8 mouse cellular contexts compared by ENCODE assay signal in the genomic region with DNA sequence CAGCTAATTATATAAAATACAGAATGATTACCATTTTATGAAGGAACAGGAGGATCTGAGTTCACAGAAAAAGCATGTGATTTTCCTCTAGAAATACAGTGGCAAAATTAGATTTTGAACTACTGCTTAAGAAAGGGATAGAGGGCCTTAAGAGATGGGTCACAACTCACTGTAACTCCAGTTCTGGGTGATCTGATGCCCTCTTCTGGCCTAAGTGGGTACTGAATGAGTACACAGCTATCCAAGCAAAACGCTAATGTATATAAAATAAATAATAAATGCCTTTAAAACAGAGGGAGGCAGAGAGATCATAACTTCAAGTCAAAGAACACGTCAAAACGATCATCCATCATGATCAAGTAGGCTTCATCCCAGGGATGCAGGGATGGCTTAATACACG.
DNase-seq lines count a peak whose midpoint lies in the region; ATAC-seq lines count a peak whose summit lies in the region.

No protein-coding gene starts in this region.

- peak; percentile 19 to 46 for DNase-seq in heart, postnatal 10 days
- DNase-seq in heart, adult 9 months (ENCODE audit: low spot score in 2 of 2) = no peak
- DNase-seq in urinary bladder, postnatal 25 days (ENCODE audit: low spot score) = peak; percentile 17
- no peak for DNase-seq in urinary bladder, postnatal 4 days (ENCODE audit: low spot score in 2 of 2)
- peak; percentile 8 to 81 for DNase-seq in frontal cortex, adult 2 months (ENCODE audit: extremely low spot score in 1 of 2, low spot score in 1 of 2)
- peak; percentile 46 for DNase-seq in thymus, postnatal 14 days

- peak; percentile 87 for ATAC-seq in megakaryocyte-erythroid progenitor cell, adult 5-6 weeks (replicated peaks; ENCODE audit: low FRiP score, low TSS enrichment, poor library complexity, severe bottlenecking)
- ATAC-seq in megakaryocyte, adult 5-6 weeks (ENCODE audit: poor library complexity, severe bottlenecking) = no peak

- intact Hi-C loops in heart, postnatal 10 days (cut with DNase I) = loop anchor here (2.0 kb wide), 1 partner anchor 829 kb away; no protein-coding TSS in a partner anchor

Comparison
In these comparisons a context has a peak if more than half of its experiments do, and no peak if none do; other contexts are left out.
1. DNase-seq: peak in heart, postnatal 10 days (2 of 2), urinary bladder, postnatal 25 days (single experiment), frontal cortex, adult 2 months (2 of 2) and thymus, postnatal 14 days (single experiment); none in heart, adult 9 months (0 of 2) and urinary bladder, postnatal 4 days (0 of 2).